Mouse (Mus musculus): ENCODE measurements around the gene H2-T23.
A peak's percentile ranks its signal among the peaks of the same experiment; 100 is the strongest.

The H2-T23 gene

GRCm38 (mm10) chr17:36023710-36024654 is 8.7 kb downstream of the H2-T23 start:
- no peak for DNase-seq (ENCODE audit: low spot score)

- no peak for DNase-seq (ENCODE audit: low spot score)
Measured at GRCm38 (mm10) chr17:36022922-36023321, 9.7 kb downstream of the H2-T23 start.

GRCm38 (mm10) chr17:36022098-36022497 is 10.6 kb downstream of the H2-T23 start:
- DNase-seq (ENCODE audit: low spot score), result no peak

GRCm38 (mm10) chr17:36021309-36021708 is 11.3 kb downstream of the H2-T23 start:
- DNase-seq (ENCODE audit: low spot score), result no peak

- DNase-seq (ENCODE audit: low spot score), result peak; percentile 79
Measured at GRCm38 (mm10) chr17:36020191-36021073, 12.2 kb downstream of the H2-T23 start, which contains the start of gene H2-T24. TSS of gene H2-T24 (minus strand) at chr17:36020560.

DNA sequence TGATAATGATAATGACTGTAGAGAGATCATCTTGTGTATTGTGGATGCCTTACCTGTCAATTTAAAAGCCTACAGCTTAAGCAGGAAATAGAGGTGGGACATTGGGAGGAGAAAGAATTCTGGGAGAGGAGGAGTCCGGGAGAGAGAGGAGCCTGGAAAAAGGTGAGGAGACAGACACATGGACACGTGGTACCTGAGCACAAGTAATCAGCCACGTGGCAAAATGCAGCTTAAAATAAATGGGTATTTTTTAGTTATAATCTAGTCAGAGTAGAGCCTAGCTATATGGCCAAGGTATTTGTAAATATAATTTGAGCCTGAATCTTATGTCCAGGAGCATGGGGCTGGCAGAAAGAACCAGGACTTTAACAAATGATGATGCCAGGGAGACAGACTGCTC is 13.1 kb downstream of the H2-T23 start:
- no peak for DNase-seq (ENCODE audit: low spot score)

DNA sequence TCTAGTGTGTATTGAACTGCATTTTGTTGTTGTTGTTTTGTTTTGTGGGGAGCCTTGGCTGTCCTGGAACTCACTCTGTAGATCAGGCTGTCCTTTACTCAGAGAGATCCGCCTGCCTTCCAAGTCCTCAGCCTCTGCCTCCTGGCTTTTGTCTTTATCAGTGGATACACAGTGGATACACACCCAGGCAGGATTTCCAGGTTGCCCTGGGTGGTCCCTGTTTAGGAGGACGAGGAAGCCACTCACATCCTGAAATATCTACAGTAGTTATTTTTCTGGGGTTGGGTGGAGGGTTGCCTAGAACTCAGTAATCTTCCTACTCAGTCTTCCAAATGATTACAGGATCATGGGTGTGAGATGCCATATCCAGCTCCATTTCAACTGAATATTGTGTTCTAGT is 13.7 kb downstream of the H2-T23 start:
- DNase-seq (ENCODE audit: low spot score), result no peak

DNA sequence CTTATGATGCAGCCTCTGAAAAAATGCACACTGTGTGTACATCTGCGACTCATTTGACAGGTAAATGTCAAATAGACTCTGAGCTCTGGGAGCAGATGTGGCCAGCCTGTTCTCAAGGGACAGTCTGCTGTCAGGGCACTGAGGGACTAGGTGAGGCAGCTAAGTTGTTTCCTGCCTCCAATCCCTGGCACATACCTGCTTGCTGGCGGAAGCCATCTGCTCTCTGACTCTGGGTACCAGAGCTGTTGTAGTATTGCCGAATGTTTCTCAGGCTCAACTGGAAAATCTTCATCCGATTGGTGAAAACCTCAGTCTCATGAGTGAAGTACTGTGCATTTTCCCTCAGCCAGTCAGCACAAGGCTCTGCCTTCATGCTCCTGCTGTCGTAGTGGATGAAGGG is 15.6 kb downstream of the H2-T23 start:
- no peak for DNase-seq (ENCODE audit: low spot score)

DNA sequence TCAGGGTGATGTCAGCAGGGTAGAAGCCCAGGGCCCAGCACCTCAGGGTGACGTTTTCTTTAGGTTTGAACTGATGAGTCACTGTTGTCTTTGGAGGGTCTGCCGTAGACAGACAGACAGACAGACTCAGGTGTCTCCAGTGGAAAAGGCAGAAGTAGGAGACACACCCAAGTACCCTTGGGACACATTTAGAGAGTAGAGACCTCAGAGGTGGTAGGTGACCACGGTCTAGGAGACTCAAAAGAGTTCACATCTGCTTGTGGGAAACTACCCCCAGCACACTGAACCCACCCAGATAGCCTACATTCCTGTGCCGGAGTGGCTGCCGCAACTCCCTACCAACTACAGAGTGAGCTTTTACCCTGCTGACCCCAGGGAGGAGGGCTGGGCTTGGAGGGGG is 17.7 kb downstream of the H2-T23 start:
- no peak for DNase-seq (ENCODE audit: low spot score)

GRCm38 (mm10) chr17:36004409-36004808 is 28.2 kb downstream of the H2-T23 start:
- peak; percentile 53 for DNase-seq (ENCODE audit: low spot score)

GRCm38 (mm10) chr17:36003331-36003730 is 29.3 kb downstream of the H2-T23 start:
- DNase-seq (ENCODE audit: low spot score), result no peak

- no peak for DNase-seq (ENCODE audit: low spot score)
Measured at GRCm38 (mm10) chr17:36001966-36002365, 30.7 kb downstream of the H2-T23 start.

DNA sequence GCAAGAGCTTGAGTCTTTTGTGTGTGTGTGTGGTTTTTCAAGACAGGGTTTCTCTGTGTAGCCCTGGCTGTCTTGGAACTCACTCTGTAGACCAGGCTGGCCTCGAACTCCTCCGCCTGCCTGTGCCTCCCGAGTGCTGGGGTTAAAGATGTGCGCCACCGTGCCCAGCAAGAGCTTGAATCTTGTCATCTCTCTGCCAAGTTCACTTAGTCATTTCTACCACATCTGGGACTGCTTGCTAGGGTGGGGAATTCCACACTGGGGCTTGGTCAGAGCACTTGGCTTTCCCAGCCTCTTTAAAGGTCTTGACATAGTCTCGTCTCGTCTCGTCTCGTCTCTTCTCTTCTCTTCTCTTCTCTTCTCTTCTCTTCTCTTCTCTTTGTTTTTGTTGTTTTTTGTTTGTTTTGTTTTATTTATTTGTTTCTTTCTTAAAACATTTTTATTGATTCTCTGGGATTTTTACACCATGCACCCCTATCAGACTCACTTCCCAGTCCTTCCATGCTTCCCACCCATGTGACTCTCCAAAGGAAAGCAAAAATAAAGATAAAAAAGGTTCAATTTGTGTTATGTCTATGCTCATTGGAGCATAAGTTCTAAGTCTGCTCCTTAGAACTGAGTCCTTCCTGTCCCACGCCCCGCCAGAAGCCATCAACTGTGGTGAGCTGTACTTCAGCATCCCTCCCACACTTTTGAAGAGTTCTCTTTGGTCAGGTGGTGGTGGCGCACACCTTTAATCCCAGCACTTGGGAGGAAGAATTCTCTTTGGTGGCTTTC is 31.3 kb downstream of the H2-T23 start:
- no peak for DNase-seq (ENCODE audit: low spot score)

DNA sequence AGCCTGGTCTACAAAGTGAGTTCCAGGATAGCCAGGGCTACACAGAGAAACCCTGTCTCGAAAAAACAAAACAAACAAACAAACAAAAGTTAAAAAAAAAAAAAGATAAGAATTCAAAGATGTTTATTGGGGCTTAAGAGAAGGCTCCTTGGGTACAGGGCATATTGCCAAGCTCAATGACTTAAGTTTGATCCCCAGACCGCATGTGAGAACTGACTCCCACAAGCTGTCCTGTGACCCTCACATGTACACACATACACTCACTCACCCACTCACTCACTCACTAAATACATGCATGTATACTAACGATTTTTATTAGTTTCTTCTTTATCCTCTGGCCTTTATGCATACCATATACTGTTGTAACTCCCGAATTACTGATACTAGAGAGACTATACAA is 32.3 kb downstream of the H2-T23 start:
- no peak for DNase-seq (ENCODE audit: low spot score)

GRCm38 (mm10) chr17:35999356-35999755 is 33.3 kb downstream of the H2-T23 start:
- DNase-seq (ENCODE audit: low spot score), result no peak

GRCm38 (mm10) chr17:35998545-35999305 is 33.9 kb downstream of the H2-T23 start:
- DNase-seq (ENCODE audit: low spot score), result no peak

DNA sequence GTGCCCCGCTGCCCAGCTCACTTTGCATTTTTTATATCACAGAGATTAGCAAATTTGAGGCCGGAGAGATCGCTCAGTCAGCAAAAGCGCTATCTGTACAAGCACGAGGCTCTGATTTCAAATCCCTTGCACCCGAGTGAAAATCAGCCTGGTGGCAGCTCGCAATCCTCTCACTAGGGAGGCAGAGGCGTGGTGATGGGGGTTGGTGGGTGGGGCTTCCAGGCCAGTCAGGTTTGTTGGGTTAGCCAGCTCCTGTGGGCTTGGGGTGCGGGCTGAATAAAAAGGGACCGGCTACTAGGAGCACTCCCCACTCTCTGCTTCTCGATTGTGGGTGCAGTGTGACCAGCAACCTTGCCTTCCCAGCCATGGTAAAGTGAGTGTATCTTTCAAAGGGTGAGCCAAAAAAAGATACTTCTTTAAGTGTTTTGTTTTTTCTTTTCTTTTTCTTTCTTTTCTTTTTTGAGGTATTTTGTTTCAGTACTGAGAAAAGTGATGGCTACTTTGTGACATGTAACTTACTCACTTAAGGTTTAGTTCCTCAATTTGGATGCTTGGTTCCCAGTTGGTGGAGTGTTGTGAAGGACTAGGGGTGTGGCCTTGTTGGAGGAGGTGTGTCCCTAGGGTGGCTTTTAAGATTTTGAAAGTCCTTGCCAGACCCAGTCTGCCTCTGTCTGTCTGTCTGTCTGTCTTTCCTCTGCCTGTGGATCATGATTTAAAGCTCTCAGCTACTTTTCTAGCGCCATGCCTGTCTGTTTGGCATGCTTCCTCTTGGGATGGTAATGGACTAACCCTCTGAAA is 34.7 kb downstream of the H2-T23 start:
- no peak for DNase-seq (ENCODE audit: low spot score)

DNA sequence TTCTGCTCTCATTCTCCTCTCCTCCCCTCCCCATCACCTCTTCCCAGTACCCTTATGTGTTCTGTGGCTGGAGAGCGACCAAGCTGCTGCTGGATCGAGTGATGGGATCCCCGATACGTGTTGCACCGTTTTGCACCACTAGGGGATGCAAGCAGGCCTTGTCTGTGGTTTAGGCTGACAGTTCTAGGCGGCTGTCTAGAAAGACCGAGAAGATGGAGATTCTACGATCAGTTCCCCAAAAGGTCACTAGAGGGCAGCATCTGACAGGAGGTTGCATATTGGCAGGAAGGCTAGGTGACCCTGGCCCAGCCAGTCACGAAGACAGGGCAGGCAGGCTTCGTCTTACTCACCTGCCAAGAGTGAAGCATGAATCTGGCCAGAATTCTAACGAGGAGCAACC is 35.7 kb downstream of the H2-T23 start:
- peak; percentile 93 for DNase-seq (ENCODE audit: low spot score)

DNA sequence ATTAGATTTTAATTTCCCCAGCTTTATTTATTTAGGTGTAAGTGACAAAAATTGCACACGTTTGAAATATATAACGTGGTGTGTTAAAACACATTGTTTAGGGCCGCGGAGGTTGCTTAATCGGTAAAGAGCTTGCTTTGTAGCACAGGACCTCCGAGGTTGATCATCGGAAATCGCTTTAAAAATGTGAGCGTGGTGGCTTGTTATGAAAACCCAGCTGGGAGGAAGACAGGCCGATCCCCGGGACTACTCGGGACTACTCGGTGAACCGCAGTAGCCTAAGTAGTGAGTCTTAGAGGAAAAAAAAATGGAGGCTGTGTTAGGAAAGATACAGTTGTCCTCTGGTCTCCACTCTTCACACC is 37.8 kb downstream of the H2-T23 start:
- no peak for DNase-seq (ENCODE audit: low spot score)

DNA sequence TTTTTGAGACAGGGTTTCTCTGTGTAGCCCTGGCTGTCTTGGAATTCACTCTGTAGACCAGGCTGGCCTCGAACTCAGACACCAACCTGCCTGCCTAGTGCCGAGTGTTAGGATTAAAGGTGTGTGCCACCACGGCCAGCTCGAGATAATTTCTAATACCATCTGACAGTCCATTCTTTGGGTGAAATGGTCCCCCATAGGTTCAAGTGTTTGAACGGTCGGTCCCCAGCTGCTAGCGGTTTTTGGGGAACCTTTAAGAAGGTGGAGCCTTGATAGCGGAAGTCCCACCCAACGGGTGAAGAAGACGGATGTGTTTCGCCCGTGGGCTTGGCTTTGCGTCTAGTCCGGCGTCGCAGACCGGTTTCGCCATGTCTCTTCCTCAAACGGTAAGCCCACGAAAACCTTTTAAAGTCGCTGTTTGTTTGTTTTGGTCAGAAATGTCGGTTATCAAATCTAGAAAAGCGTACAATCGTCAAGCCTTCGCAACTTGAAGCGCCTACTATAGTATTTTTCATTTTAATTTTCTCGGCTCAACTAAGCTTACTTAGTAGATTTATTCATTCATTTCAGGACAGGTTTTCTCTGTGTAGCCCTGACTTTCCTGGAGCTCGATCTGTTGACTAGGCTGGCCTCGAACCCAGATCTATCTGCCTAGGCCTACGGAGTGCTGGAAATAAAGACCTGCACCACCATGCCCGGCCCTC is 38.3 kb downstream of the H2-T23 start:
- peak; percentile 83 for DNase-seq (ENCODE audit: low spot score)
